Mouse (Mus musculus): ENCODE measurements around the gene Xpr1. TPM values are rescaled to one million over a fixed set of nuclear protein-coding genes. Genes with fewer than 3 reads are reported as not detected.

Gene Xpr1
- polyA plus RNA-seq, 1 experiment from 2014 or later = 92.5 TPM

DNA sequence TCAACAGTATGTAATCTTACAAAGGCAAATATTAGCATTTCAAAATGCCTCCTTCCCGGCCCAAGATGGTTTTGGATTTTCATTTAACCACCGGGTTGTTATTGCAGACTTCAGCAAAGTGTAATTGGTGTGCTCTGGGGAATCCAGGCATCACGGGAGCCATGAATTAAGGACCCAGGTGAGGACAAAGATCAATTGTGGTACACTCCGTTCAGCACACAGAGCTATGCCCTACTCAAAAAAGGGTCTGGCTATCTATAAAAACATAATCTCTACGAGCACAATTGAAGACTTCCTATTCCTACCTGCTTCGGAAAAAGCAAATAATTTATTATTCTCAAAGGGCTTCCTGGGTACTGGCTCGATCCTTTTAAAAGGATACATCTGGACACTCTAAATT, 22.3 kb upstream of the Xpr1 start:
- no peak overlapping the region for H3K4me2 ChIP-seq (ENCODE audit: low read length)
- H3K4me1 ChIP-seq (replicated peaks; ENCODE audit: control insufficient read depth, insufficient read depth, low read length) = peaks cover 4% of the 10 kb centered on the region; the same call in 1 of the 2 replicates
- 67% methylated on average over 7 of the region's 7 CpGs for WGBS
- no peaks in the 10 kb centered on the region for H3K27me3 ChIP-seq (replicated peaks; ENCODE audit: control insufficient read depth, insufficient read depth, low read length)
- no peak overlapping the region for H3K4me3 ChIP-seq (replicated peaks; ENCODE audit: low read length)
- ATAC-seq = no peak
- H3K27ac ChIP-seq (ENCODE audit: low read length) = no peak overlapping the region
- H3K9me3 ChIP-seq (ENCODE audit: control insufficient read depth, low read length) = no peaks in the 10 kb centered on the region
- no peak overlapping the region for H3K9ac ChIP-seq (replicated peaks; ENCODE audit: low read depth, low read length)
- no peaks in the 10 kb centered on the region for H3K36me3 ChIP-seq (ENCODE audit: control insufficient read depth, insufficient read depth)

- H3K27me3 ChIP-seq (replicated peaks; ENCODE audit: control insufficient read depth, insufficient read depth, low read length) = no peaks in the 10 kb centered on the region
- no peaks in the 10 kb centered on the region for H3K9me3 ChIP-seq (ENCODE audit: control insufficient read depth, low read length)
- H3K4me1 ChIP-seq (replicated peaks; ENCODE audit: control insufficient read depth, insufficient read depth, low read length) = peaks cover 4% of the 10 kb centered on the region; the same call in 1 of the 2 replicates
- H3K36me3 ChIP-seq (ENCODE audit: control insufficient read depth, insufficient read depth) = no peaks in the 10 kb centered on the region
- H3K4me2 ChIP-seq (ENCODE audit: low read length) = no peak overlapping the region
- H3K27ac ChIP-seq (ENCODE audit: low read length) = no peak overlapping the region
- no peak overlapping the region for H3K9ac ChIP-seq (replicated peaks; ENCODE audit: low read depth, low read length)
- H3K4me3 ChIP-seq (replicated peaks; ENCODE audit: low read length) = no peak overlapping the region
- 62% methylated on average over 3 of the region's 3 CpGs for WGBS
- no peak for ATAC-seq
These were observed 21.3 kb upstream of the Xpr1 start for GRCm38 (mm10) chr1:155438525-155438924.

DNA sequence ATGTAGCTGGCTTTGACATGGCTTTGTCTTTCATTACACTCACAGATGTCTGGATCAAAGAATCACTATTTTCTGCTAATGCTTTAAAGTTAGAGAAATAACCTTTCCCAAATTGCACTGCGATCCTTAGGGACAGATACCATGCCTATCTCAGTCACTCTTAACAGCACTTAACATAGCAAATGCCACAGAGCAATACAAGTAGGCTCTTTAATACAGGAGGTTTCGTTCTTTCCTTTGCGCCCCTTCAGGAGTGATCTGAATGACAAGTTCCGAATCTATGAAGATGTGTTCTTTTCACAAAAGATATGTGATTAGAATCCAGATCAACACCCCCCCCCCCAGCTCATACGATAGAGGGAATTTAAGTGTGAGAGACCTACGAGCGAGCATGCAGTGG, 12.1 kb upstream of the Xpr1 start:
- Histone ChIP-seq H3K4me2 (ENCODE audit: low read length) (no peak overlapping the region), H3K9ac (replicated peaks; ENCODE audit: low read depth, low read length) (no peak overlapping the region), H3K27ac (ENCODE audit: low read length) (no peak overlapping the region), H3K4me3 (replicated peaks; ENCODE audit: low read length) (no peak overlapping the region), H3K4me1 (replicated peaks; ENCODE audit: control insufficient read depth, insufficient read depth, low read length) (peaks cover 7% of the 10 kb centered on the region; the same call in 1 of the 2 replicates), H3K36me3 (ENCODE audit: control insufficient read depth, insufficient read depth) (no peaks in the 10 kb centered on the region), H3K9me3 (ENCODE audit: control insufficient read depth, low read length) (no peaks in the 10 kb centered on the region), H3K27me3 (replicated peaks; ENCODE audit: control insufficient read depth, insufficient read depth, low read length) (no peaks in the 10 kb centered on the region)
- peak; percentile 32; the same call in 1 of the 2 replicates for ATAC-seq
- 67% methylated on average over 7 of the region's 7 CpGs for WGBS

- Histone ChIP-seq H3K4me2 (ENCODE audit: low read length) (no peak overlapping the region), H3K9ac (replicated peaks; ENCODE audit: low read depth, low read length) (no peak overlapping the region)
- 14% methylated on average over 6 of the region's 6 CpGs for WGBS
These were observed 10.1 kb upstream of the Xpr1 start for GRCm38 (mm10) chr1:155427126-155427865.

DNA sequence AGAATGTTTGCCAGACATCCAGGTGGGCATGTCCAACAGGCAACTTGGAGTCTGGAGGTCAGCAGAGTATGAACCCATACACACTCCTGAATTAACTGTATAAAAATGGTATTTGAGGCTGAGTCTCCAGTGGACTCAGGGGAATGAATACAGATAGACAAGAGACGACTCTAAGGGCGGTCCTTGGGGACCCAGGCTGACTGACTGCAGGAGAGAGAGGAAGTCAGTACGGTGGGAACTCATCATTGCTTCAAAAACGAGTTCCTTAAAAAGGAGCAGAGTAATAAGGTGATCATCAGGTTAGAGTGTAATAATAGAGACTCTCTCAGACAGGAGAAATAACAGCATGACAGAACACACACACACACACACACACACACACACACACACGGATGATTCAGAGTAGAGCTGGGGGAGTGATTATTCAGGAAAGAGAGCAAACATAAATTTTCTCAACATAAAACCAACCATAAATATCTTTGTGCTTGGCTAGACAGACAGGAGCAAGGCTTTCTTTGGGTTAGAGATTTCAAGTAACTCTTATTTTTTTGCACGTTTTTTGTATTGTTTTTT, 8.6 kb upstream of the Xpr1 start:
- Histone ChIP-seq H3K4me1 (replicated peaks; ENCODE audit: control insufficient read depth, insufficient read depth, low read length) (peaks cover 7% of the 10 kb centered on the region; the same call in 1 of the 2 replicates), H3K36me3 (ENCODE audit: control insufficient read depth, insufficient read depth) (no peaks in the 10 kb centered on the region), H3K4me3 (replicated peaks; ENCODE audit: low read length) (no peak overlapping the region), H3K9ac (replicated peaks; ENCODE audit: low read depth, low read length) (no peak overlapping the region), H3K27me3 (replicated peaks; ENCODE audit: control insufficient read depth, insufficient read depth, low read length) (no peaks in the 10 kb centered on the region), H3K4me2 (ENCODE audit: low read length) (no peak overlapping the region), H3K27ac (ENCODE audit: low read length) (no peak overlapping the region), H3K9me3 (ENCODE audit: control insufficient read depth, low read length) (no peaks in the 10 kb centered on the region)
- WGBS = 50% methylated on average over 6 of the region's 6 CpGs
- ATAC-seq = no peak

More at GRCm38 (mm10) chr1:155427126-155427865, 10.1 kb upstream of the Xpr1 start:
- Histone ChIP-seq H3K9me3 (ENCODE audit: control insufficient read depth, low read length) (no peaks in the 10 kb centered on the region), H3K4me3 (replicated peaks; ENCODE audit: low read length) (no peak overlapping the region), H3K36me3 (ENCODE audit: control insufficient read depth, insufficient read depth) (no peaks in the 10 kb centered on the region), H3K4me1 (replicated peaks; ENCODE audit: control insufficient read depth, insufficient read depth, low read length) (peaks cover 7% of the 10 kb centered on the region; the same call in 1 of the 2 replicates), H3K27me3 (replicated peaks; ENCODE audit: control insufficient read depth, insufficient read depth, low read length) (no peaks in the 10 kb centered on the region), H3K27ac (ENCODE audit: low read length) (no peak overlapping the region)
- ATAC-seq = peak; percentile 88

DNA sequence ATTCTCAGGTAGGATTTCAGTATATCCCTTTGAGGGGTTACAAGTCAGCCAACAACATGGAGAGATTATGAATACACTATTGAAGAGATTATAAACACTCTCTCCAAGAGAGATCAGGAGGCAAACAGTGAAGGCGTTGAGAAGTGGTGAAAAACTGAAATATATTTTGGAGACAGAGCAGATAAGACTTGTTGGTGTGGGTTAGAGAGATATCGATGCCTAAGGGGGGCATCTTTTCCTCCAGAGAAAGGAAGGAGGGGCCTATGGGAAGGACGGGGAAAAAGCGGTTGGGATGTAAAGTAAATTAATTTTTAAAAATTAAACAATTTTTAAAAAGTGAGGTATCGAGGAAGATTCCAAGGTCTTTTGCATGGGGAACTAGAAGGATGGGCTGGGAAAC, 8.1 kb upstream of the Xpr1 start:
- Histone ChIP-seq H3K4me3 (replicated peaks; ENCODE audit: low read length) (no peak overlapping the region), H3K9ac (replicated peaks; ENCODE audit: low read depth, low read length) (no peak overlapping the region), H3K4me1 (replicated peaks; ENCODE audit: control insufficient read depth, insufficient read depth, low read length) (peaks cover 7% of the 10 kb centered on the region; the same call in 1 of the 2 replicates), H3K27me3 (replicated peaks; ENCODE audit: control insufficient read depth, insufficient read depth, low read length) (no peaks in the 10 kb centered on the region), H3K27ac (ENCODE audit: low read length) (no peak overlapping the region), H3K9me3 (ENCODE audit: control insufficient read depth, low read length) (no peaks in the 10 kb centered on the region), H3K4me2 (ENCODE audit: low read length) (no peak overlapping the region), H3K36me3 (ENCODE audit: control insufficient read depth, insufficient read depth) (no peaks in the 10 kb centered on the region)
- ATAC-seq = no peak
- WGBS = 90% methylated on average over 5 of the region's 5 CpGs

DNA sequence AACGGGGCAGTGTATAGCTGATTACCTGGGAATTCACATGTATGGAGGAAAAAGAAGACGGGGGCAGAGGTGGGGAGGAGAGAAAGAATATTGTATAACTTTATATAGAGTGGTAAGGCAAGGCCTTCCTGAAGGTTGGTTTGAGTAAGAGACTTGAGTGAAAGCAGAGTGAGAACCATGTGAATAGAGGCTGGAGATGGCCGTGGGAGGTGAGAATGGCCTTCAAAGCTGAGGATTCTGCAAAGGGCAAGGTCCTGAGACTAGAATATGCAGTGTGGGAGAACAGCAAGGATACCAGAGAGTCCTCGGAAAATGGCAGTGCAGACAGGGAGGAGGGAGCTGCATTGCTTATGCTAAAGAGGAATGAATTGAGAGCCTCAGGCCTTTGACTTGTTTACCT, 6.6 kb upstream of the Xpr1 start:
- Histone ChIP-seq H3K4me1 (replicated peaks; ENCODE audit: control insufficient read depth, insufficient read depth, low read length) (peaks cover 7% of the 10 kb centered on the region; the same call in 1 of the 2 replicates), H3K4me3 (replicated peaks; ENCODE audit: low read length) (no peak overlapping the region), H3K4me2 (ENCODE audit: low read length) (no peak overlapping the region), H3K27ac (ENCODE audit: low read length) (no peak overlapping the region), H3K36me3 (ENCODE audit: control insufficient read depth, insufficient read depth) (no peaks in the 10 kb centered on the region), H3K9me3 (ENCODE audit: control insufficient read depth, low read length) (no peaks in the 10 kb centered on the region), H3K27me3 (replicated peaks; ENCODE audit: control insufficient read depth, insufficient read depth, low read length) (no peaks in the 10 kb centered on the region), H3K9ac (replicated peaks; ENCODE audit: low read depth, low read length) (no peak overlapping the region)
- WGBS = 85% methylated on average over 4 of the region's 4 CpGs
- no peak for ATAC-seq

DNA sequence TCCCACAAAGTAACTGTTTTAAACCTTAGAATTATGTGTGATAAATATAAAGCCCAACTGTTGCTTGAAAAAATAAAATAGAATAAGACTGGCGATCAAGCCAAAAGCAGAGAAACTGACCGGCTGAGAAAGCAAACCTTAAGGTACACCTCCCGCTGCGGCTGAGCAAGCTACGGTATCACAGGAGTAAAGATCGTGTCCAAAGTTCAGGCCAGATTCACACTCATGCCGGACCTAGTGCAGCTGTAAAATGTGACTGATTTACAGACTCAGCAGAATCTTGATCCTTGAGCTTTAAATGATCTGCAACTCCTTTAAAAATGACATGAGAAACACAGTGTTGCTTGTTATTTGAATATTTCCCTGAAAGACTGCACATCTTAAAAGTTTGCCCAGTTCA, 4.8 kb upstream of the Xpr1 start:
- no peak for ATAC-seq

DNA sequence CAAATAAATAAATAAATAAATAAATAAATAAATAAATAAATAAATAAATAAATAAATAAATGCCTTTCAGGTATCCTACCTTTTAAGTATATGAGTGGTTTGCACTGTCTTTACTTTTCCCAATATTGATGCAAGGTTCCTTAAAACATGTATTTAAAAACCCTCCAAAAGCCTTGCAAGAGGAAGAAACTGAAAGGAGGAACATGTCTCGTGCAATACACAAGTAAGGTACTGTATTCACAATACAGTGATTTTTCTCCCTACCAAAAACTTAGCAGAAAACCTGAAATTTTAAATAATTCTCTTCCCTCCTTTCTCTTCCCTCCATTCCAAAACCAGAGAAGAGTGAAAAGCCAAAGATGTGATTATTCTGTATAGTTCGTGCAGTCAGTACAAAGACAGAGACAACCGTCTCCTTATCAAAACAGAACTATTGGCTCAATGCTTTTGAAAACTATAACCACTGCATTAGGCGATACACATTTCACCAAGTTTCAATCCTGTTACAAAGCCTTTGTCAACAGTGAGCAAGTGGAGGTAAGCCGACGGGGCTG, 991 bp downstream of the Xpr1 start:
- Histone ChIP-seq H3K4me3 (replicated peaks; ENCODE audit: low read length) (peak overlapping the region; percentile 96), H3K27ac (ENCODE audit: low read length) (peak overlapping the region; percentile 94), H3K9ac (replicated peaks; ENCODE audit: low read depth, low read length) (peak overlapping the region; percentile 97), H3K4me2 (ENCODE audit: low read length) (peak overlapping the region; percentile 48), H3K4me1 (replicated peaks; ENCODE audit: control insufficient read depth, insufficient read depth, low read length) (peaks cover 9% of the 10 kb centered on the region; the same call in 1 of the 2 replicates), H3K27me3 (replicated peaks; ENCODE audit: control insufficient read depth, insufficient read depth, low read length) (no peaks in the 10 kb centered on the region), H3K36me3 (ENCODE audit: control insufficient read depth, insufficient read depth) (no peaks in the 10 kb centered on the region), H3K9me3 (ENCODE audit: control insufficient read depth, low read length) (no peaks in the 10 kb centered on the region)
- no peak for ATAC-seq
- whole genome bisulfite sequencing = 1% methylated on average over 6 of the region's 6 CpGs

More for the DNA sequence above, 4.8 kb upstream of the Xpr1 start:
- H3K27me3 ChIP-seq (replicated peaks; ENCODE audit: control insufficient read depth, insufficient read depth, low read length) = no peaks in the 10 kb centered on the region
- peaks cover 2% of the 10 kb centered on the region; the same call in 1 of the 2 replicates for H3K4me1 ChIP-seq (replicated peaks; ENCODE audit: control insufficient read depth, insufficient read depth, low read length)
- H3K9me3 ChIP-seq (ENCODE audit: control insufficient read depth, low read length) = no peaks in the 10 kb centered on the region
- WGBS = 94% methylated on average over 7 of the region's 7 CpGs
- no peak overlapping the region for H3K4me3 ChIP-seq (replicated peaks; ENCODE audit: low read length)
- H3K36me3 ChIP-seq (ENCODE audit: control insufficient read depth, insufficient read depth) = no peaks in the 10 kb centered on the region
- H3K9ac ChIP-seq (replicated peaks; ENCODE audit: low read depth, low read length) = no peak overlapping the region
- H3K27ac ChIP-seq (ENCODE audit: low read length) = no peak overlapping the region
- H3K4me2 ChIP-seq (ENCODE audit: low read length) = no peak overlapping the region

All from forebrain, embryonic 16.5 days (tissue).